Mouse (Mus musculus) layer of hippocampus, adult 8-10 months (tissue): ENCODE results near the gene Arhgef39. TPM values are rescaled to one million over a fixed set of nuclear protein-coding genes. Genes with fewer than 3 reads are reported as not detected.
"Not testable (repeated sequence)": the region's sequence is repeated elsewhere in the genome, so short reads cannot be mapped to it uniquely, and the experiment has no call there.

Experiments used
- DNase-seq, 2 experiments: peaks; one replicate each; pipeline ENCODE4 v3.0.0; 2022; ENCODE audit warnings: low spot score in 2 of 2
- total RNA-seq, 4 experiments: library from RNA; stranded (reverse); gene quantifications; 2 replicates each; pipeline ENCODE4 v1.2.4; 2022

Gene Arhgef39
- total RNA-seq, 4 experiments from 2014 or later: 1.0 TPM; not detected in 3

- DNase-seq: no peak
Measured at GRCm38 (mm10) chr4:43507938-43508665, 8.6 kb upstream of the Arhgef39 start.

GRCm38 (mm10) chr4:43506536-43507185 lies 7.2 kb upstream of the Arhgef39 start, which contains the start of gene Car9:
Gene Car9 (plus strand): TSS chr4:43506966.
- no peak for DNase-seq

- DNase-seq: no peak
Measured at GRCm38 (mm10) chr4:43506074-43506473, 6.6 kb upstream of the Arhgef39 start.

GRCm38 (mm10) chr4:43504269-43504668 lies 4.8 kb upstream of the Arhgef39 start:
- DNase-seq: no peak

GRCm38 (mm10) chr4:43503506-43503905 lies 4.0 kb upstream of the Arhgef39 start:
- DNase-seq: no peak

- no peak for DNase-seq
Measured at GRCm38 (mm10) chr4:43503041-43503440, 3.5 kb upstream of the Arhgef39 start.

GRCm38 (mm10) chr4:43498983-43499382 lies 512 bp downstream of the Arhgef39 start:
- DNase-seq: no peak

- DNase-seq: no peak
Measured at GRCm38 (mm10) chr4:43497946-43498345, 1.5 kb downstream of the Arhgef39 start.

- DNase-seq: no peak
Measured at GRCm38 (mm10) chr4:43497405-43497804, 2.1 kb downstream of the Arhgef39 start.

GRCm38 (mm10) chr4:43496587-43496986 lies 2.9 kb downstream of the Arhgef39 start:
- no peak for DNase-seq

- DNase-seq: no peak
Measured at GRCm38 (mm10) chr4:43493846-43494240, 5.7 kb downstream of the Arhgef39 start.

- DNase-seq: peak; percentile 93 to 96
Measured at GRCm38 (mm10) chr4:43493186-43493845, 6.2 kb downstream of the Arhgef39 start.

- peak; percentile 94 to 97 for DNase-seq
Measured at GRCm38 (mm10) chr4:43492821-43493185, 6.7 kb downstream of the Arhgef39 start, which contains the start of gene Ccdc107. Gene Ccdc107 (plus strand): TSS chr4:43492900.

GRCm38 (mm10) chr4:43492101-43492820 lies 7.2 kb downstream of the Arhgef39 start:
- no peak for DNase-seq

GRCm38 (mm10) chr4:43490801-43491200 lies 8.7 kb downstream of the Arhgef39 start:
- DNase-seq: no peak

GRCm38 (mm10) chr4:43489611-43490010 lies 9.9 kb downstream of the Arhgef39 start:
- DNase-seq: no peak

- not testable (repeated sequence) for DNase-seq
Measured at GRCm38 (mm10) chr4:43485666-43486065, 13.8 kb downstream of the Arhgef39 start.

GRCm38 (mm10) chr4:43483535-43484091 lies 15.9 kb downstream of the Arhgef39 start, which contains the start of gene Sit1:
Gene Sit1 (minus strand): TSS chr4:43483734.
- DNase-seq: no peak

- no peak for DNase-seq
Measured at GRCm38 (mm10) chr4:43482591-43482990, 16.9 kb downstream of the Arhgef39 start.

- no peak for DNase-seq
Measured at GRCm38 (mm10) chr4:43481894-43482456, 17.5 kb downstream of the Arhgef39 start.

GRCm38 (mm10) chr4:43480985-43481384 lies 18.5 kb downstream of the Arhgef39 start:
- no peak for DNase-seq
